8 mouse cellular contexts compared by ENCODE assay signal in the genomic region with DNA sequence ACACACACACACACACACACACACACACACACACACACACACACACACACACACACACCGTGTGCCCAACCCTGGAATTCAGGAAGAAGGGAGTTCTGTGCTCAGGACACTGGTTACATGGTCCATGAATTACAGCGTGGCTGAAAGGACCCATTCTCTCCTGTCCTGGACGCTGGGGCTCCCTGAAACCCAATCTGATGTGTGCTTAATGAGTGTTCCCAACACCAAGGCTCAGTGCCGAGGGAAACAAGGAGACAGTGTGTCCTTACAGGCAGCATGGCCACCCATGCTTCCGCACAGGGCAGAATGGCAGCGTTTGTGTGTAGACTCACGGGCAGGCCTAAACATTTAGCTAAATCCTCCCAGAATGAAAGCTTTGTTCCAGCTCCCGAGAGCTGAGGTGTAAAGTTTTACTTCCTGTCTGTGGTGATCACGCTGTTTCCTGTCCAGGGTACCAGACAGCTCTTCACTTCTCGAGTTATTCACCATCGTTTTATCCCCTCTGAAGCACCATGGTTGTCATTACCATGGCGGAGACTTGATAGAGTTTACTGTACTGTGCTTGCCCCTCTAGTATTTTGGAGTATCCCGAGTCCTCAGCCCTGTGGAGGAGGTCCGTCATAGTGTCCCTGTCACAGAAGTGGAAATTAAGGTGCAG.
DNase-seq lines count a peak whose midpoint lies in the region; ATAC-seq and TF ChIP-seq lines count a peak whose summit lies in the region.

No protein-coding gene starts in this region.

- intact Hi-C loops in heart, adult 2 months (cut with DNase I): no loop called here

- no peak overlapping the region for H3K4me2 ChIP-seq in heart, embryonic 15.5 days

- peak; percentile 15; the same call in 1 of the 2 replicates for ATAC-seq in heart, embryonic 15.5 days (replicated peaks; ENCODE audit: insufficient number of reproducible peaks, insufficient read depth, low FRiP score, low read depth)
- 0 out of 4 replicates have a peak, but pooled peaks have one; percentile 10 to 19 for ATAC-seq in hematopoietic stem cell, adult 5-6 weeks (replicated peaks in 1 of 2; ENCODE audit: insufficient read depth in 1 of 2, low FRiP score in 2 of 2, low TSS enrichment in 1 of 2, low read depth in 1 of 2, poor library complexity in 2 of 2, severe bottlenecking in 2 of 2)

- no peaks in the 10 kb centered on the region for H3K27me3 ChIP-seq in heart, embryonic 15.5 days
- H3K27me3 ChIP-seq in heart, adult 2 months (ENCODE audit: control insufficient read depth, insufficient read depth, low read length): no peaks in the 10 kb centered on the region
- H3K27me3 ChIP-seq in midbrain, embryonic 10.5 days (ENCODE audit: low read depth, poor library complexity, severe bottlenecking): no peaks in the 10 kb centered on the region

- no peak for TF ChIP-seq EP300 in heart, adult 2 months (IDR thresholded peaks at IDR 0.05; ENCODE audit: insufficient read depth, low read depth, low read length)

- no peak for TF ChIP-seq CTCF in heart, adult 2 months (IDR thresholded peaks at IDR 0.05)

- WGBS in heart, embryonic 15.5 days: 58% methylated on average over 14 of the region's 14 CpGs
- WGBS in heart, adult 2 months: 63% methylated on average over 14 of the region's 14 CpGs
- 69% methylated on average over 14 of the region's 14 CpGs for WGBS in midbrain, embryonic 10.5 days

- no peak for TF ChIP-seq POLR2A in heart, adult 2 months (IDR thresholded peaks at IDR 0.05; ENCODE audit: insufficient read depth, low read depth, low read length)

- no peak for DNase-seq in heart, adult 2 months
- DNase-seq in embryo, embryonic 10 days (ENCODE audit: low spot score): peak; percentile 67
- DNase-seq in midbrain, embryonic 10.5 days (ENCODE audit: low spot score): no peak
- no peak for DNase-seq in ovary, postnatal 36 days (ENCODE audit: low spot score)
- no peak for DNase-seq in liver
- DNase-seq in cerebellum, adult 9-10 months: no peak

- H3K4me1 ChIP-seq in heart, embryonic 15.5 days (replicated peaks): peaks cover 35% of the 10 kb centered on the region
- peaks cover 7% of the 10 kb centered on the region for H3K4me1 ChIP-seq in heart, adult 2 months (ENCODE audit: control insufficient read depth, insufficient read depth, low read length)
- peaks cover 16% of the 10 kb centered on the region for H3K4me1 ChIP-seq in midbrain, embryonic 10.5 days

- H3K36me3 ChIP-seq in heart, embryonic 15.5 days: no peaks in the 10 kb centered on the region
- H3K36me3 ChIP-seq in heart, adult 2 months (ENCODE audit: control insufficient read depth, insufficient read depth, low read length): 0 out of 2 replicates have a peak, but pooled peaks cover 2% of the 10 kb centered on the region
- no peaks in the 10 kb centered on the region for H3K36me3 ChIP-seq in midbrain, embryonic 10.5 days

- peak overlapping the region; percentile 41 for H3K27ac ChIP-seq in heart, embryonic 15.5 days
- H3K27ac ChIP-seq in heart, adult 2 months: no peak overlapping the region
- peak overlapping the region; percentile 50 for H3K27ac ChIP-seq in midbrain, embryonic 10.5 days (replicated peaks)

- H3K4me3 ChIP-seq in heart, embryonic 15.5 days: no peak overlapping the region
- no peak overlapping the region for H3K4me3 ChIP-seq in heart, adult 2 months
- no peak overlapping the region for H3K4me3 ChIP-seq in midbrain, embryonic 10.5 days

- H3K9ac ChIP-seq in heart, embryonic 15.5 days: no peak overlapping the region
- no peak overlapping the region for H3K9ac ChIP-seq in heart, adult 2 months (ENCODE audit: low read depth, low read length)

- H3K9me3 ChIP-seq in heart, embryonic 15.5 days (replicated peaks): 0 out of 2 replicates have a peak, but pooled peaks cover 3% of the 10 kb centered on the region
- H3K9me3 ChIP-seq in midbrain, embryonic 10.5 days (replicated peaks): peaks cover 15% of the 10 kb centered on the region; the same call in 1 of the 2 replicates

- no peaks in the 10 kb centered on the region for H3K79me2 ChIP-seq in heart, adult 2 months (replicated peaks; ENCODE audit: control insufficient read depth, insufficient read depth, low read length)
